Mouse (Mus musculus): ENCODE results near the gene Pcnx2. TPM values are rescaled to one million over a fixed set of nuclear protein-coding genes. Genes with fewer than 3 reads are reported as not detected.

The Pcnx2 gene
- polyA plus RNA-seq, 1 experiment from 2014 or later, result 0.38 TPM

- no peaks in the 10 kb centered on the region for H3K9me3 ChIP-seq (replicated peaks)
- H3K27me3 ChIP-seq (replicated peaks), result no peaks in the 10 kb centered on the region
- H3K4me3 ChIP-seq, result no peak overlapping the region
- peak; percentile 23; the same call in 1 of the 2 replicates for ATAC-seq
- WGBS (ENCODE audit: insufficient replicate concordance), result 23% methylated on average over 6 of the region's 6 CpGs
- H3K9ac ChIP-seq, result no peak overlapping the region
- H3K36me3 ChIP-seq, result no peaks in the 10 kb centered on the region
- no peaks in the 10 kb centered on the region; the same call in 1 of the 2 replicates for H3K4me1 ChIP-seq
- H3K27ac ChIP-seq, result no peak overlapping the region
- no peak overlapping the region for H3K4me2 ChIP-seq
Measured at GRCm38 (mm10) chr8:125725037-125725820, 172.9 kb downstream of the Pcnx2 start.

- no peaks in the 10 kb centered on the region for H3K9me3 ChIP-seq (replicated peaks)
- no peaks in the 10 kb centered on the region for H3K27me3 ChIP-seq (replicated peaks)
- WGBS (ENCODE audit: insufficient replicate concordance), result 78% methylated on average over 6 of the region's 6 CpGs
- no peaks in the 10 kb centered on the region for H3K36me3 ChIP-seq
- no peak overlapping the region for H3K4me3 ChIP-seq
- H3K4me2 ChIP-seq, result no peak overlapping the region
- ATAC-seq, result no peak
- no peaks in the 10 kb centered on the region; the same call in 1 of the 2 replicates for H3K4me1 ChIP-seq
- no peak overlapping the region for H3K27ac ChIP-seq
- H3K9ac ChIP-seq, result no peak overlapping the region
Measured at GRCm38 (mm10) chr8:125723437-125723836, 174.7 kb downstream of the Pcnx2 start.

- ATAC-seq, result no peak
- WGBS (ENCODE audit: insufficient replicate concordance), result 84% methylated on average over 7 of the region's 7 CpGs
- Histone ChIP-seq H3K9ac (no peak overlapping the region), H3K4me3 (no peak overlapping the region), H3K36me3 (no peaks in the 10 kb centered on the region), H3K27me3 (replicated peaks) (no peaks in the 10 kb centered on the region), H3K4me2 (no peak overlapping the region), H3K9me3 (replicated peaks) (no peaks in the 10 kb centered on the region), H3K4me1 (no peaks in the 10 kb centered on the region; the same call in 1 of the 2 replicates), H3K27ac (no peak overlapping the region)
Measured at GRCm38 (mm10) chr8:125722675-125723074, 175.4 kb downstream of the Pcnx2 start.

DNA sequence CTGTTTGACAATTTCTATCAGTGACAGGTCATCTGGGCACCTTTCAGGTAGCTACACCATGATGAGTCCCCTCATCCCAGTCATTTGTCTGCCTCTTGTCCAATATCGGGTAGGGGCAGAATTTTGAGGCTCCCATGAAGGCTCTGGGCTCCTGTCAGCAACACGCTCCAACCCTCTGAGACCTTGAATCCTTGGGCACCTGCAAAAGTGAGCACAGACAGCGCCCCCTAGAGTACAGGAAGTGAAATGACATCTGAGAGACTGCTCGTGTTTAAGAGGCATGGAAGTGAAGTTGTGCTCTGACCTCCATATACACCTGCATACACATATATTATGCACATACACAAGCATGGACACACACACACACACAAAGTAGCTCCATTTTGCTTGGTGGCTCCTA, 179.2 kb downstream of the Pcnx2 start:
- Histone ChIP-seq H3K4me2 (no peak overlapping the region), H3K27ac (no peak overlapping the region), H3K4me1 (no peaks in the 10 kb centered on the region; the same call in 1 of the 2 replicates), H3K27me3 (replicated peaks) (peaks cover 14% of the 10 kb centered on the region), H3K9ac (no peak overlapping the region), H3K36me3 (no peaks in the 10 kb centered on the region), H3K4me3 (no peak overlapping the region), H3K9me3 (replicated peaks) (no peaks in the 10 kb centered on the region)
- 55% methylated on average over 4 of the region's 4 CpGs for WGBS (ENCODE audit: insufficient replicate concordance)
- no peak for ATAC-seq

DNA sequence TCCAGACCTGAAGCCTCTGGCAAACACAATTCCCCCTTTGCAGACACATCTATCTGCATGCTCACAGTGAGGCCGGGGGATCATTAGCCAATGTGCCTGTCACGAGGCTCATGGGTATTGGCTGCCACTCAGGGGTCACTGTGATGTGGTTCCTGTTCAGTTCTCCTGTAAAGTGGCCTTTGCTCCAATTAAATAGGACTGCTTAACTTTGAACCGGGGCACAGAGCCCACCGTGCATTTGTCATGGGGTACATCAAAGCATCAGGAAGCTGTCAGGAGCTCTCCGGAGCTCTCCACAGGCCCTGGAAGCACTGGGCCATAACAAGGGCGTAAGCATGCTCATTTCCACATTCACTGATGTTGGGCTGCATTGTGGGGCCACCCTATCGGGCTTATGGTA, 181.5 kb downstream of the Pcnx2 start:
- Histone ChIP-seq H3K4me1 (peaks cover 11% of the 10 kb centered on the region), H3K27me3 (replicated peaks) (peaks cover 14% of the 10 kb centered on the region), H3K27ac (no peak overlapping the region), H3K4me2 (no peak overlapping the region), H3K36me3 (no peaks in the 10 kb centered on the region), H3K9me3 (replicated peaks) (no peaks in the 10 kb centered on the region), H3K4me3 (no peak overlapping the region), H3K9ac (no peak overlapping the region)
- 56% methylated on average over 7 of the region's 7 CpGs for WGBS (ENCODE audit: insufficient replicate concordance)
- no peak for ATAC-seq

DNA sequence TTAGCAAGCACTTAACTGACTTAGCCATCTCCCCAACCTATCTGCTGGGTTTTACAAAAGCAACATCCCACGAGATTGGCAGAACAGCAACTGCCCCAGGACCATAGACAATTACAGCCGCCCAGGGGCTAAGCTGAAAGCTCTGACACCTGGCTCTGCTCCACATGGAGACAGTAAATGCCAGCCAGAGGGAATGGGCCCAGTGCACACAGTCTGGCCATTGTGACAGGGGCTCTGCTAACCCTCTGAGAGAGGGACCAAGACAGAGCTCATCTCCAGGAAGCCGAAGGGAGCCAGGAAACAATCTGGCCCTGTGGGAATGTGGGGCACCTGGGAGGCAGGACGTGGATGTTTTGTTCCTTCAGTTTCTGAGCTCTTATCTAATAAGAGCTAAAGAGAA, 181.9 kb downstream of the Pcnx2 start:
- peaks cover 14% of the 10 kb centered on the region for H3K27me3 ChIP-seq (replicated peaks)
- no peak for ATAC-seq
- H3K4me3 ChIP-seq, result no peak overlapping the region
- H3K4me1 ChIP-seq, result peaks cover 15% of the 10 kb centered on the region
- H3K9me3 ChIP-seq (replicated peaks), result no peaks in the 10 kb centered on the region
- 42% methylated on average over 4 of the region's 4 CpGs for WGBS (ENCODE audit: insufficient replicate concordance)
- H3K36me3 ChIP-seq, result no peaks in the 10 kb centered on the region
- H3K27ac ChIP-seq, result no peak overlapping the region
- no peak overlapping the region for H3K9ac ChIP-seq
- H3K4me2 ChIP-seq, result no peak overlapping the region

DNA sequence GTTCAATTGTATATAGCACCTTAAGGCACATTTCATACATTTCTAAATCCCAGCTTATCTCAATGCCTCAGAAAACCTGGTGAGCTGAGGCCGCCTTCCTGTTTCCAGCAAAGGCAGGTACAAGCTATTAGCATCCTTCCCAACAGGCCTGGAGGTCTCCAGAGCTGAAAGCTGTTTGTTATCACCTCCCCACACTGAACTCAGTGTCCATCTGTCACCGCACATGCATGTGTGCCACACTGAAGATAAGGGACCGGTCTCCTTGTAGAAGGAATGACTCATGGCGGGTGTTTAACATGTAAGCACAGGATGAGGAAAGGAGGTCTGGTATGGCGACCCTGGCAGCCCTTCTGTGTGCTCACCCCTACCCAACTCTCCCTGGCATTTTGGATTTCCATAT, 186.6 kb downstream of the Pcnx2 start:
- Histone ChIP-seq H3K4me1 (peaks cover 27% of the 10 kb centered on the region), H3K27me3 (replicated peaks) (peaks cover 12% of the 10 kb centered on the region), H3K27ac (peak overlapping the region; percentile 72), H3K9ac (no peak overlapping the region), H3K36me3 (no peaks in the 10 kb centered on the region), H3K4me2 (peak overlapping the region; percentile 28), H3K4me3 (no peak overlapping the region), H3K9me3 (replicated peaks) (no peaks in the 10 kb centered on the region)
- WGBS (ENCODE audit: insufficient replicate concordance), result 31% methylated on average over 5 of the region's 5 CpGs
- peak; percentile 99 for ATAC-seq

DNA sequence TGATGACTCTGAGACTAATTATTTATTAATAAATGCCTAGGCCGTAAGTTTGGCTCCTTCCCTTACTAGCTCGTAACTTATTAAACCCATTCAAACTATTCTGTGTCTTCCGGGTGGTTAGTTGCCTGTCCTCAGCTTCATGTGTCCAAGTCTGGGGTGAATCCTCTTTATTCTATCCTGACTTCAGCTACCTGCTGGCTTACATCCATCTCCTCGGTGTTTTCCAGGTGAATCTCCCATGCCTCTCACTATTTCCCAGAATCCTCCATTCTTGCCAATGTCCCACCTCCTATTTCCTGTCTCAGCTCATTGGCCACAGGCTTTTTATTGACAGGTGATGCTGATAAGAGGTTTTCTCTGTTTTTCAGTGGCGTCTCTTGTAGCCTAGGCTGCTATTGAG, 188.9 kb downstream of the Pcnx2 start:
- 69% methylated on average over 5 of the region's 5 CpGs for WGBS (ENCODE audit: insufficient replicate concordance)
- Histone ChIP-seq H3K4me2 (no peak overlapping the region), H3K9ac (no peak overlapping the region), H3K4me1 (peaks cover 27% of the 10 kb centered on the region), H3K27me3 (replicated peaks) (no peaks in the 10 kb centered on the region; the same call in 1 of the 2 replicates), H3K27ac (no peak overlapping the region), H3K4me3 (no peak overlapping the region), H3K36me3 (no peaks in the 10 kb centered on the region), H3K9me3 (replicated peaks) (no peaks in the 10 kb centered on the region)
- ATAC-seq, result no peak

- Histone ChIP-seq H3K4me3 (no peak overlapping the region), H3K9ac (no peak overlapping the region), H3K9me3 (replicated peaks) (no peaks in the 10 kb centered on the region), H3K27ac (no peak overlapping the region), H3K27me3 (replicated peaks) (no peaks in the 10 kb centered on the region; the same call in 1 of the 2 replicates), H3K4me1 (peaks cover 8% of the 10 kb centered on the region), H3K36me3 (no peaks in the 10 kb centered on the region), H3K4me2 (no peak overlapping the region)
- ATAC-seq, result no peak
- 82% methylated on average over 7 of the region's 7 CpGs for WGBS (ENCODE audit: insufficient replicate concordance)
Measured at GRCm38 (mm10) chr8:125705816-125706215, 192.3 kb downstream of the Pcnx2 start.

GRCm38 (mm10) chr8:125704434-125704833, 193.7 kb downstream of the Pcnx2 start:
- no peak overlapping the region for H3K4me3 ChIP-seq
- WGBS (ENCODE audit: insufficient replicate concordance), result 78% methylated on average over 6 of the region's 6 CpGs

DNA sequence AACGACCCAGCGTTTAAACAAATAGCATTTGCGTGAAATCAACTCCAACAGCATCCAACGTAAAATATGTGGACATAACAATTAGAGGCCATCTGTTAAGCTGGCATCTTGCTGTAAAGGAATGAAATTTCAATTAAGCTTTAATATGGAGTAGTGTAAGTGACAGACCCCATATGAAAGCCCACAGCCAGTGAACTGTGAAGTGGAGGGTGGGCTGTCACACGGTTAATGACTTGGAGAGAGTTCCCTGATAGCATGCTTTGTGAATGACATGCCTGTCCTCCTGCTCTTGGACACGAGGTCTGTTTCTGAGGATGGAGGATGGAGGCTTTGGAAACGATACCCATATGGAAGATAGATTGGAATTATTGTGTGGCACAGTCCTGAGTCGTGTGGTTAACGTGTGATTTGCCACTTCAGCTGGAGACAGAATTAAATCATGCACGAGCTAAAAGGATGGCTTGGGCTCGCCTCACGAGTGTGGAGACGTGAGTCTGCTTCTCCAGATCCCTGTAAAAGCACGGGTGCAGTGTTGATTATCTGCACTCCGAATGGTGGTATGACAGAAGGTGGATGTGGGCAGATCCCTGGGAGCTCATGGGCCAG, 195.1 kb downstream of the Pcnx2 start:
- Histone ChIP-seq H3K4me1 (no peaks in the 10 kb centered on the region), H3K36me3 (no peaks in the 10 kb centered on the region)
- no peak for ATAC-seq

More at GRCm38 (mm10) chr8:125704434-125704833, 193.7 kb downstream of the Pcnx2 start:
- Histone ChIP-seq H3K9ac (no peak overlapping the region), H3K9me3 (replicated peaks) (no peaks in the 10 kb centered on the region), H3K36me3 (no peaks in the 10 kb centered on the region), H3K4me1 (0 out of 2 replicates have a peak, but pooled peaks cover 6% of the 10 kb centered on the region), H3K27me3 (replicated peaks) (no peaks in the 10 kb centered on the region; the same call in 1 of the 2 replicates), H3K27ac (no peak overlapping the region), H3K4me2 (no peak overlapping the region)
- no peak for ATAC-seq

More for the DNA sequence above, 195.1 kb downstream of the Pcnx2 start:
- H3K4me3 ChIP-seq, result no peak overlapping the region
- no peak overlapping the region for H3K4me2 ChIP-seq
- WGBS (ENCODE audit: insufficient replicate concordance), result 72% methylated on average over 15 of the region's 15 CpGs
- no peak overlapping the region for H3K27ac ChIP-seq
- H3K9ac ChIP-seq, result no peak overlapping the region
- H3K9me3 ChIP-seq (replicated peaks), result no peaks in the 10 kb centered on the region
- H3K27me3 ChIP-seq (replicated peaks), result no peaks in the 10 kb centered on the region; the same call in 1 of the 2 replicates

All from liver, embryonic 12.5 days (tissue).